Mouse (Mus musculus) lung, adult 18-20 months (tissue): ENCODE measurements at regions not wholly inside any gene's neighbourhood (a gene's known extent, or its start where the extent isn't known, plus 50 kb on each side); places are given as distances from the start of the nearest gene placed in this dataset.

ENCODE experiments used
- DNase-seq, 2 experiments: peaks; one replicate each; pipeline ENCODE4 v3.0.0; 2022; ENCODE audit warnings: mixed read lengths in 2 of 2

GRCm38 (mm10) chr4:69971721-69972120 lies 438.5 kb downstream of the Cdk5rap2 start:
- no peak for DNase-seq

GRCm38 (mm10) chr4:69968424-69968823 lies 441.8 kb downstream of the Cdk5rap2 start:
- no peak for DNase-seq
